Mouse (Mus musculus): Measurements from ENCODE around the gene Bcl11a. TPM values are rescaled to one million over a fixed set of nuclear protein-coding genes. Genes with fewer than 3 reads are reported as not detected.

Bcl11a gene
- total and polyA plus RNA-seq, 2 experiments from 2014 or later: 32.3 to 73.5 TPM

GRCm38 (mm10) chr11:24200310-24200709, 122.5 kb downstream of the Bcl11a start:
- TF ChIP-seq CTCF (IDR thresholded peaks at IDR 0.05; ENCODE audit: low read depth): no peak

GRCm38 (mm10) chr11:24201223-24201622, 123.4 kb downstream of the Bcl11a start:
- Histone ChIP-seq H3K36me3 (ENCODE audit: insufficient read depth, low read length) (no peaks in the 10 kb centered on the region), H3K4me1 (ENCODE audit: insufficient read depth, low read length) (no peaks in the 10 kb centered on the region), H3K4me2 (ENCODE audit: low read depth, low read length) (no peak overlapping the region), H3K9ac (replicated peaks; ENCODE audit: low read length) (no peak overlapping the region), H3K27ac (no peak overlapping the region), H3K27me3 (ENCODE audit: insufficient read depth, low read length) (no peaks in the 10 kb centered on the region), H3K9me3 (ENCODE audit: low read length) (no peaks in the 10 kb centered on the region), H3K4me3 (ENCODE audit: low read length) (no peak overlapping the region)
- DNase-seq (ENCODE audit: low spot score): no peak
- 65% methylated on average over 4 of the region's 4 CpGs for WGBS
- ATAC-seq: no peak
- no peak for TF ChIP-seq CTCF (IDR thresholded peaks at IDR 0.05; ENCODE audit: low read depth)

More at GRCm38 (mm10) chr11:24200310-24200709, 122.5 kb downstream of the Bcl11a start:
- DNase-seq (ENCODE audit: low spot score) (no peak), ATAC-seq (no peak)
- Histone ChIP-seq H3K4me2 (ENCODE audit: low read depth, low read length) (no peak overlapping the region), H3K27me3 (ENCODE audit: insufficient read depth, low read length) (no peaks in the 10 kb centered on the region), H3K9me3 (ENCODE audit: low read length) (no peaks in the 10 kb centered on the region), H3K36me3 (ENCODE audit: insufficient read depth, low read length) (no peaks in the 10 kb centered on the region), H3K9ac (replicated peaks; ENCODE audit: low read length) (no peak overlapping the region), H3K4me1 (ENCODE audit: insufficient read depth, low read length) (no peaks in the 10 kb centered on the region), H3K27ac (no peak overlapping the region), H3K4me3 (ENCODE audit: low read length) (no peak overlapping the region)
- 68% methylated on average over 5 of the region's 5 CpGs for WGBS

GRCm38 (mm10) chr11:24202641-24203361, 124.9 kb downstream of the Bcl11a start:
- DNase-seq (ENCODE audit: low spot score): no peak
- Histone ChIP-seq H3K4me3 (ENCODE audit: low read length) (no peak overlapping the region), H3K9me3 (ENCODE audit: low read length) (no peaks in the 10 kb centered on the region), H3K27ac (no peak overlapping the region), H3K9ac (replicated peaks; ENCODE audit: low read length) (no peak overlapping the region), H3K36me3 (ENCODE audit: insufficient read depth, low read length) (no peaks in the 10 kb centered on the region), H3K27me3 (ENCODE audit: insufficient read depth, low read length) (no peaks in the 10 kb centered on the region), H3K4me1 (ENCODE audit: insufficient read depth, low read length) (no peaks in the 10 kb centered on the region), H3K4me2 (ENCODE audit: low read depth, low read length) (no peak overlapping the region)
- ATAC-seq: no peak
- WGBS: 24% methylated on average over 7 of the region's 7 CpGs
- TF ChIP-seq CTCF (IDR thresholded peaks at IDR 0.05; ENCODE audit: low read depth): no peak

- Histone ChIP-seq H3K9ac (replicated peaks; ENCODE audit: low read length) (no peak overlapping the region), H3K4me1 (ENCODE audit: insufficient read depth, low read length) (no peaks in the 10 kb centered on the region), H3K4me2 (ENCODE audit: low read depth, low read length) (no peak overlapping the region), H3K4me3 (ENCODE audit: low read length) (no peak overlapping the region), H3K27me3 (ENCODE audit: insufficient read depth, low read length) (no peaks in the 10 kb centered on the region), H3K27ac (no peak overlapping the region), H3K36me3 (ENCODE audit: insufficient read depth, low read length) (no peaks in the 10 kb centered on the region), H3K9me3 (ENCODE audit: low read length) (no peaks in the 10 kb centered on the region)
- no peak for DNase-seq (ENCODE audit: low spot score)
- 94% methylated on average over 1 of the region's 1 CpGs for WGBS
- no peak for TF ChIP-seq CTCF (IDR thresholded peaks at IDR 0.05; ENCODE audit: low read depth)
- ATAC-seq: no peak
Measured at GRCm38 (mm10) chr11:24203489-24203888, 125.6 kb downstream of the Bcl11a start.

- no peak overlapping the region for H3K27ac ChIP-seq
- no peak overlapping the region for H3K4me2 ChIP-seq (ENCODE audit: low read depth, low read length)
- DNase-seq (ENCODE audit: low spot score): no peak
- H3K9ac ChIP-seq (replicated peaks; ENCODE audit: low read length): no peak overlapping the region
- no peak overlapping the region for H3K4me3 ChIP-seq (ENCODE audit: low read length)
- 49% methylated on average over 6 of the region's 6 CpGs for WGBS
- peak; percentile 12; the same call in 1 of the 2 replicates for ATAC-seq
- no peaks in the 10 kb centered on the region for H3K27me3 ChIP-seq (ENCODE audit: insufficient read depth, low read length)
- H3K9me3 ChIP-seq (ENCODE audit: low read length): no peaks in the 10 kb centered on the region
- TF ChIP-seq CTCF (IDR thresholded peaks at IDR 0.05; ENCODE audit: low read depth): no peak
- H3K36me3 ChIP-seq (ENCODE audit: insufficient read depth, low read length): no peaks in the 10 kb centered on the region
- no peaks in the 10 kb centered on the region for H3K4me1 ChIP-seq (ENCODE audit: insufficient read depth, low read length)
Measured at GRCm38 (mm10) chr11:24208951-24209351, 131.1 kb downstream of the Bcl11a start.

- no peak for ATAC-seq
Measured at GRCm38 (mm10) chr11:24214509-24215134, 136.8 kb downstream of the Bcl11a start.

More at GRCm38 (mm10) chr11:24214509-24215134, 136.8 kb downstream of the Bcl11a start:
- H3K36me3 ChIP-seq (ENCODE audit: insufficient read depth, low read length): no peaks in the 10 kb centered on the region
- no peak overlapping the region for H3K27ac ChIP-seq
- no peak for TF ChIP-seq CTCF (IDR thresholded peaks at IDR 0.05; ENCODE audit: low read depth)
- WGBS: 64% methylated on average over 3 of the region's 3 CpGs
- H3K9ac ChIP-seq (replicated peaks; ENCODE audit: low read length): no peak overlapping the region
- H3K4me3 ChIP-seq (ENCODE audit: low read length): no peak overlapping the region
- no peaks in the 10 kb centered on the region for H3K9me3 ChIP-seq (ENCODE audit: low read length)
- no peak overlapping the region for H3K4me2 ChIP-seq (ENCODE audit: low read depth, low read length)
- H3K4me1 ChIP-seq (ENCODE audit: insufficient read depth, low read length): no peaks in the 10 kb centered on the region
- no peaks in the 10 kb centered on the region for H3K27me3 ChIP-seq (ENCODE audit: insufficient read depth, low read length)
- DNase-seq (ENCODE audit: low spot score): no peak
